Mouse (Mus musculus): Measurements from ENCODE around the gene Dnajc30.
"Not testable (repeated sequence)": the region's sequence is repeated elsewhere in the genome, so short reads cannot be mapped to it uniquely, and the experiment has no call there.

Gene Dnajc30

GRCm38 (mm10) chr5:135064909-135065446 is 976 bp downstream of the Dnajc30 start, which contains the start of gene Bud23:
Gene Bud23 (minus strand): TSS chr5:135064959.
- not testable (repeated sequence) for DNase-seq (ENCODE audit: low spot score)

- DNase-seq (ENCODE audit: low spot score), result no peak
Observed at GRCm38 (mm10) chr5:135066008-135066407, 2.0 kb downstream of the Dnajc30 start.

- DNase-seq (ENCODE audit: low spot score), result no peak
Observed at GRCm38 (mm10) chr5:135070448-135070847, 6.4 kb downstream of the Dnajc30 start.

GRCm38 (mm10) chr5:135072061-135072460 is 8.1 kb downstream of the Dnajc30 start:
- DNase-seq (ENCODE audit: low spot score), result no peak

- DNase-seq (ENCODE audit: low spot score), result no peak
Observed at GRCm38 (mm10) chr5:135072720-135073119, 8.7 kb downstream of the Dnajc30 start.

GRCm38 (mm10) chr5:135073349-135074150 is 9.5 kb downstream of the Dnajc30 start:
- DNase-seq (ENCODE audit: low spot score), result no peak

- no peak for DNase-seq (ENCODE audit: low spot score)
Observed at GRCm38 (mm10) chr5:135075655-135076054, 11.7 kb downstream of the Dnajc30 start.

GRCm38 (mm10) chr5:135076368-135076767 is 12.4 kb downstream of the Dnajc30 start:
- DNase-seq (ENCODE audit: low spot score), result no peak

GRCm38 (mm10) chr5:135076931-135077505 is 13.0 kb downstream of the Dnajc30 start:
- no peak for DNase-seq (ENCODE audit: low spot score)

GRCm38 (mm10) chr5:135077564-135078481 is 13.8 kb downstream of the Dnajc30 start, which contains the start of gene Vps37d:
Gene Vps37d (minus strand): TSS chr5:135078266.
- peak; percentile 90 for DNase-seq (ENCODE audit: low spot score)

GRCm38 (mm10) chr5:135078482-135078810 is 14.4 kb downstream of the Dnajc30 start:
- DNase-seq (ENCODE audit: low spot score), result no peak

GRCm38 (mm10) chr5:135079578-135079977 is 15.6 kb downstream of the Dnajc30 start:
- DNase-seq (ENCODE audit: low spot score), result no peak

GRCm38 (mm10) chr5:135080539-135080938 is 16.5 kb downstream of the Dnajc30 start:
- no peak for DNase-seq (ENCODE audit: low spot score)

GRCm38 (mm10) chr5:135086871-135087270 is 22.9 kb downstream of the Dnajc30 start:
- no peak for DNase-seq (ENCODE audit: low spot score)

GRCm38 (mm10) chr5:135089653-135090052 is 25.7 kb downstream of the Dnajc30 start, which contains the start of gene Mlxipl:
Gene Mlxipl (plus strand): TSS chr5:135089890.
- no peak for DNase-seq (ENCODE audit: low spot score)

- DNase-seq (ENCODE audit: low spot score), result peak; percentile 76
Observed at GRCm38 (mm10) chr5:135100981-135101380, 37.0 kb downstream of the Dnajc30 start.

GRCm38 (mm10) chr5:135103999-135104660 is 40.1 kb downstream of the Dnajc30 start:
- DNase-seq (ENCODE audit: low spot score), result no peak

- DNase-seq (ENCODE audit: low spot score), result no peak
Observed at GRCm38 (mm10) chr5:135106758-135107256, 42.8 kb downstream of the Dnajc30 start.

- DNase-seq (ENCODE audit: low spot score), result peak; percentile 76
Observed at GRCm38 (mm10) chr5:135107521-135108501, 43.8 kb downstream of the Dnajc30 start.

GRCm38 (mm10) chr5:135109017-135109416 is 45.0 kb downstream of the Dnajc30 start:
- DNase-seq (ENCODE audit: low spot score), result no peak
